Mouse (Mus musculus) layer of hippocampus, postnatal 10 days (tissue): ENCODE measurements at regions not wholly inside any gene's neighbourhood (a gene's known extent, or its start where the extent isn't known, plus 50 kb on each side); places are given as distances from the start of the nearest gene placed in this dataset.

Experiments
- DNase-seq, 2 experiments: peaks; one replicate each; pipeline ENCODE4 v3.0.0; 2021; ENCODE audit warnings: low spot score in 2 of 2

DNA sequence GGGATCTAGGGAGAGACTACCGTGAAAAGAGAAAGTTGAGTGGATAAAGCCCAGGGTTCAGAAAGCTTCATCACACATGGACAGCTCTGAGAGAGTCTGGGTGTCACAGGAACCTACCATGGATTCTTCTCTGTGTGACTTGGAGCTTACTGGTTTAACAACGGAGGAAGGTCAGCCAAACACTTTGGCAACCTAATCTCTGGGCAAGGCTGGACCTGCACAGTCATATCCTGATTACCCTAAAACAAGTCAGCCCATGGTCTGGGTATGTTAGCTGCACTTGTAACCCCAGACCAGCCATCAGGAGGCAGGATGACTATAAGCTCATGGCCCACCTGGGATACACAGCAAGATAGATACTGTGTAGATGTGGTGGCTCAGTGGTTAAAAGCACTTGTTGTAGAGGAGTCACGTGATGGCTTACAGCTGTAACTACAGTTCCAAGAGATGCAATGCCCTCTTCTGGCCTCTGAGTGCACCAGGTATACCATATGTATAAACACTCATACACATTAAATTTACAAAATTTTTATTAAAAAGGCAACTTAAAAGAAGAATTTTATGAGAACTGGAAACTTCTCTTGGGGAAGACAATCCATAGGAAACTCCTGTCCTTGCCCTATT, 85.0 kb upstream of the Serbp1 start:
- no peak for DNase-seq

DNA sequence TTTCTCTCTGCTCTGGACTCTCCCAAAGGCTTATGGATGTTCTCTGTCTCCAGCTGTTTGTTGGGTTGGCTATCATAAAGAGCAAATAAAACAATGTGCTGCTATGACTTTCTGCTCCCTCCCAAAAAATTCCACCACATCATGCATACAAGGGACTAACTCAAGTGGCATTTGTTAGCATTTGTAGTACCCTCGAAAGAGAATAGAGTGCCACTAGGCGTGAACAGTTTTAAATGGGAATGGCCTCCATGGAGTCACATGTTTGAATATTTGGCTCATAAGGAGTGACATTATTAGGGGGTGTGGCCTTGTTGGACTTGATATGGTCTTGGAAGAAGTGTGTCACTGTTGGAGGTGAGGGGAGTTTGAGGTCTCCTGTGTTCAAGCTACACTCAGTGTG, 86.5 kb upstream of the Serbp1 start:
- no peak for DNase-seq

DNA sequence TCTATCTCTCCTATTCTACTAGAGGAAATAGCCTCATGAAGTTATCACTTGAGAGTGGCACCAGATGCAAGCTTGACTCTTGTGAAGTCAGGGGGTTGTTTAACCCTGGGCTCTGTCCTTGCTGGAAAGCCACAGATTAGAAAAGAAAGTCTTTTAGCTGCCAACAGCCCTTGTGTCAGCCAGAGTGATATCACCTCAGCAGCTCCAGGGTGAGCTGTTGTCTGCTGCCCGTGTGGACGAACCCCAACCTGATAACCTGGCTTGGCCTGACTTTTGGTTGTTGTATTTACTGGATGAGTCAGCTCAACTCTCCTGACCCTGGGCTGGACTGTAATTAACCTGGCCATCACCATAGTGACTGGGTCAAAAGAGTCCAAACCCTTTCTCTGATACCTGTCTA, 88.6 kb upstream of the Serbp1 start:
- DNase-seq: no peak

DNA sequence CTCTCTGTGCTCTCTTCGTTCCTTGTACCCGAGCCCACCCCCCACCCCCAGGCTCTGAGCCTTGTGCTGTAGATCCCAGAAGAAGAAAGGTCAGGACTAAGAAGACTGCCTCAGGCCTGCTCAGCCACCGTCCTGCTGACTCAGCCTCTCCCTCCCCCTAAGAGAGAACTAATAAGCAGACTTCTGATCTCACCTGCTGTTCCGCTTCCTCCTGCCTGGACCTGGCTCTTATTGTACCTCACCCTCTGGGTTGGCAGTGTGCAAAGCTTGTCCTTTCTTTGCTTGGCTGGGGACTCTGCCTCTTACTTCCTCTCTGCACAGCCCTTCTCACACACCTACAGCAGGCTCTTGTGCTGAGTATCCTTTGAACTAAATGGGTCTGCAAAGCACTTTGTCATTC, 91.3 kb upstream of the Serbp1 start:
- no peak for DNase-seq

DNA sequence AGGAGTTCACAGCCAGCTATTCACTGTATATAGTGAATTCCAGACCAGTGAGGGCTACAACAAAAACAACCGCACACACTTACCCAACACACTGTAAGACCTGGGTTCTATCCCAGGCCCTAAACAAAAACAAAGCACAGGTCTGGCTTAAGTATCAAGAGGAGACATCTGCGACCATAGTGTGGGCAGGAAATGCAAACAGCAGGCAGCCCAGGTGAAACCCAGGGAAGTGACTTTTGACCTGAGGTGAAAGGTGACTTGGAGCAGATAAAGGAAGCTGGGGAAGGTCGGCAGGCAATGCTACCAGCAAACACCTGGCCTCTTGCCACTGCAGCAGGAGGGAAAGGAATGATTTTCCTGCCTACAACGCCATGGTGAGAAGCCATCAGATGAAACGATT, 92.0 kb upstream of the Serbp1 start:
- DNase-seq: no peak

DNA sequence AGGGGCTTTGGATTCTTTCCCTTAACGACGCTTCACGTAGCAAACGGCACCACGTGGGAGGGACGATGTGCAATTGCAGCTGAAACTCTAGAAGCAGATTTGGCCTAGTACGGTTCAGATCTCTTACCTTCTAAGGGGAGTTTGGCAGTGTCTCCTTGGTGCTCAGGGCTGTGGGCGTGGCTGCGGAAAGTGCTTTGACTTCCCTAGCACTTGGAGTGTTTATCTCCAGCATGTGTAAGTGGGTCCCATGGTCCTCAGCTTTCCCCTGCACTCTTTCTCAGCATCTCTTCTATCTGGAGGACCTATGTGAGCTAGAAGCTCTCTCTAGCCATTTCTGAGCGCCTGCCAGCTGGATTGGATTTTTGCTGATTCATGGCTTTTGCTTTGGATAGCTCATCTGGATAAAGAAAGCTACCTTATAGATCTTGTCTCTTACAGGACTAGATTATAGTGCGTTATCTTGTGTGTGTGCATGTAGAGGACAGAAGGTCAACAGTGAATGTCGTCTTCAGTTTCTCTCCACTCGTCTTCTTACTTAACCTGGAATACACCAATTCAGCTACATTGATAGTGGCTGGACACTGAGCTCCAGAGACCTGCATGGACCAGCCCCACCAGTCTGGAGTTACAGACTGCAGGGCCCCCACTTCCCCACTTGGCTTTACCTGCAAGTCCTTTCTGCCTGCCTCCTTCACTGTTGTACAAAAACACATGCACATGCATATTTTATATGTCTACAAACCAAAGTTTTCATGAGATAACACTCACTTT, 92.8 kb upstream of the Serbp1 start:
- DNase-seq: no peak

DNA sequence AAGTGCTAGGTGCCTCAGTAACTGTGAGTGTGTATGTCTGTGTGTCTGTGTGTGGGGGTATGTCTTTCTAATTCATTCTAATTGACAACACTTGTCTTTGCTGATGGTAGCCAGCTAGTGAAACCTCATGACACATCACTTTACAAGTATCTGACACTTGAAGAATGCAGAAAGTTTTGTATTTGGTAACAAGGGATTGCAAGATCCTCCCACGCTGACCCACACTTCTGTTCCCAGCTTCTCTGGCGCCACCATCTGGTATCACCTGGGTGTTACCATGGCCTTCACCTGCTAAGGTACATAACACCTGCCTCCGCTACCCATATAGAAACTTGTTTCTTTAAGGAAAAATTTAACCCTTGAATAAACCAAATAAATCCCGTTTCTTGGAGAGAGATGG, 95.8 kb upstream of the Serbp1 start:
- no peak for DNase-seq

DNA sequence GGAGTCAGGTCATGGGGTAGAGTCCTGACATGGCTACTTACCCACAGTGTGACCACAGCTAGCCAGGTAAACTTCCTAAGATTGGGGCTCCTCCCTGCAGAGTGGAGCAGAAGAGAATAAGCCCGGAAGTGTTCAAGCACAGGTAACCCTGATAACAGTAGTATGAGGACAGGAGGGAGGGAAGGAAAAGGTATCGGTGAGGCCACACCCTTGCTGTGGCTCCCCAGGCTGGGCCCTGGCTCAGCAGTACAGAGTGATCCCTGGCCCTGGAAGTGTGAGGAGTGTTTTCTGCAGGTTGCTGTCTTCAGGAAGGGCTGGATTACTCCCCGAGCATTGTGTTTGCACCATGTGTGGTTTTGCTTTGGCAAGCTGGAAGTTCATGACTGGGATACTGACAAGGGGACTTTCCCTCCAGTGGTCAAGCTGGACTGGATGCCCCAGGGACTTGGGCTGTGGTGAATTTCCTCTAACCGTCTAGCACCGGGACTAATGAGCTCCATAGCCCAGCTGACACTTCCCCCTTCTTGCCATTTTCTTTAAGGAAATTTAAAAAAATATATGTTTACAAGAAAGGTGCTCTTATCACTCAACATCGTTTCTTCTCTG, 97.2 kb upstream of the Serbp1 start:
- no peak for DNase-seq

DNA sequence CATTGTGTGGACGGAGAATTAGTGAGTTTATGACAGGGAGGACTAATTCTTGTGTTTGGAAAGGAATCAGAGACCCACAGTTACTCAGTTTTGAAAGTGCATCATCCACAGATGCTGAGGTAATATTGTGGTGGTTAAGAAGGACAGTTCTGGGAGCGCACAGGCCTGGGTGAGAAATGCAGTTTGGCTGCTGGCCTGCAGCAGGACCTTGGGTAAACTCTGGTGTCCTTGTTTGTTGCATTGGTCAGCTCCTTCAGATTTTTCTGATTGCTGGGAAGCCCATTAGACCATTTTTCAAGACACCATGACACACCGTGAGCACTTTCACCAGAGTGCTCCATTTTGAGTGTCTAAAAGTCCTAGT, 99.0 kb upstream of the Serbp1 start:
- DNase-seq: no peak

DNA sequence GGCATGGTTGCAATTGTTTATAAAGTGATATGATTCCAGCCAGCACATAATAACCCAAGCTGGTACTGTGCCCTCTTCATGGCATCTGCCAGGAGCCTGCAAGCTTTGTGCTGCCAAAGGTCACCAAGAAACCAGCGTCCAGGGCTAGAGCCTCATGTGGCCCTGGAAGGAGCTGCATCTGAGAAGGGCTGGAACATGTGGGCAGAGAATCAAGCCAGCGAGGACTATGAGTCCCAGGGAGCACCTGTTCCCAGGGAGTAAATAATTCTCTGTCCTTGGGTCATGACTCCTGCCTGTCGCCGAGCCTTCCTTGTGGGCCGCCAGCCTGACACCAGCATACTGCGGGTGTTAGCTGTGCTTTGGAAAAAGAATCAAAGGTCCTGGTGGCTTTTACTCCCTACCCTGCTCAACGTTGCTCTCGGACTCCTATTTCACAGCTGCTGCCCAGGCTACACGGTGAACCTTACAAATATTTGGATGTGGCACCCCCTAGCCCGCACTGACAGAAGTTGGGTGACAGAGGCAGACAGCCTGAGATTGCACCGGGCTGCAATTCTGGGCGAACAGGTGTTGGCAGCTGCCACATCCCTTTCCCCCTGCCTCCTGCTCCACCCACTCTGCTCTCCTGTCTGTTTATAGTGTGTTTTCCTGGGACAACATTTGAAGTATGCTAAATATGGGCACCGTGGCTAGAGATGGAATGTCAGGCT, 99.5 kb upstream of the Serbp1 start:
- no peak for DNase-seq

DNA sequence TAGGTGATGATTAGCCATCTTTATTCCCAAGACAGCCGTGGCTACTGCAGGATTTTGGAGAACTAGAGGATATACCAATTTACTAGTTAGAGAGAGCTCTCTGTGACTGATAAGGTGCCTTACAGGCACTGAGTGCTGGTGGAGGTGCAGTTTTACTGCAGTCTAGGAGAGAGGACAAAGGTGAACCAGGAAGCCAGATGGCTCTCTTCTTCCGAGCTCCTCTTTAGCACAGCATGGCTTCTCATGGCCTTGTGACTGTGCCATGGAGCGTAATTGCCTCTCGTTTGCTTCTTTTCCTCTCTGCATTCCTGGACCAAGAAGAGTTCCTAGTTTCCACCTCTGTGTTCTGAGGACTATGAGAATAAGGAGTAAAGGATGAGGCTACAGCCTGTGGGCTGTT, 100.2 kb upstream of the Gadd45a start:
- no peak for DNase-seq

DNA sequence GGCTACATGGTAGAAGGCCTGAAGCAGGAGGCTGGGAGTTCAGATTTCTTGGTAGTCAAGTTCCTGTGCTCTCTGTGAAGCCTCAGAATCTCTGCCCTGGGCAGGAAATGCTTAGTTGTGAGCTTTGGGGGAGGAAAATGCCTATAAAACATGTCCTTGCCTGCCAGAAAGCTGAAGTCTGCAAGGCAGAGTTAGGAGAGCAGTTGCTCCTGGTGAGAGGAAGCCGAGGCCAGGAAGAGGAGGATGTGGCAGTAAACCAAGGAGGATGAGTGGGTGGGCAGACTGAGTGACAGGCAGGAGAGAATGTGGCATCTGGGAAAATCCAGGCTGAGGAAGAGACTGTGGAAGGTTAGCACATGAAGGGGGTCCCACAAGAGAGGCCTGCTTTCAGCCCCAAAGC, 97.7 kb upstream of the Gadd45a start:
- no peak for DNase-seq

DNA sequence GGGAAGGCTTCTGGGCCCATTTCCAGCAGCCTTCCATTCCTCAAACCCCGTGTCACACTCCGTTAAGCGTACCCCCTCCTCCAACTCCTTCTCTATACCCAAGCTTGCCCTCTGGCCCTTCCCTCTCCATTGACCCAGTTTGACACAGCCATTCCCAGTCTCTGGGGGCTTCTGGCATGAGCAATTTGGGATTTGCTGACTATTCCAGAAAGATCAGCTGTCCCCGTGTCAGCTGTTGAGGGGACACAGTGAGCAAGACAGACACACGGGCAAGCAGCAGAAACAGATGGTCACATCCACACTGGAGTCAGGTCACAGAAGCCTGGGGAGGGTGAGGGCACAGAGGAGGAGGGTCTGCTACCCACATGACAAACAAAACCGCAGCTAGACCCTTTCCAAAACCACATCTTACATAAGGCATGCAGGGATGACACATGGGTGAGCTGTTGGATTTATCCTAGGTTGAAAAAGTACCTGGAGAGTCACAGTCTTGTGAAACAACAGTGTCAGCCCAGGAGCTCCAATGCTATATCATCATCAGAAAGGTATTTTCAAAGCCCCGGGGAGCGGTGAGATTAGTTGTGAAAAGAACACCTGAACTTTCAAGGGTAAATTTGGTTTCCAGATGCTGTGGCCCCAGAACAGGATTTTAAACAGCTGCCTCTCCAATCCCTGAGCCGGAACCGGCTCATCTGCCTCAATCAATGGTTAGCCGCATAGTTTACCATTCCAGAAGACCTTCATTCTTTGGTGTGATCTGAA, 93.5 kb upstream of the Gadd45a start:
- no peak for DNase-seq

DNA sequence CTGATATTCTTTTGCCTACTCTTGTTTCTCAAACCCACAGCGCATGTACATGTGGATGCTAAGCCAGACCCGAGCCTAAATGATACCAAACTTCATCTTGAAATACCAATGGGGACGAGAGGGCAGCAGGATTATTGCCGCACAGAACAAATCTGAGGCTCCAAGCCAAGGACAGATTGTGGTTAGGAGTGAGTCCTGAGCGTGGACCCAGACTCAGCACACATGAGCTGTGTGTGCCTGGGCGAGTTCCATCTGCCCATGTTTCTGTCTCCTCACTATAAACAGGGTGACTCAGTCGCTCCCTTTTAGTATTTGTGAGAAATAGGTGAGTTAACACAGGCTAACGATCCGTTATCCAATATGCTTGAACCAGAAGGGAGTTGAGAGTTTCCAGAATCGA, 92.4 kb upstream of the Gadd45a start:
- no peak for DNase-seq

DNA sequence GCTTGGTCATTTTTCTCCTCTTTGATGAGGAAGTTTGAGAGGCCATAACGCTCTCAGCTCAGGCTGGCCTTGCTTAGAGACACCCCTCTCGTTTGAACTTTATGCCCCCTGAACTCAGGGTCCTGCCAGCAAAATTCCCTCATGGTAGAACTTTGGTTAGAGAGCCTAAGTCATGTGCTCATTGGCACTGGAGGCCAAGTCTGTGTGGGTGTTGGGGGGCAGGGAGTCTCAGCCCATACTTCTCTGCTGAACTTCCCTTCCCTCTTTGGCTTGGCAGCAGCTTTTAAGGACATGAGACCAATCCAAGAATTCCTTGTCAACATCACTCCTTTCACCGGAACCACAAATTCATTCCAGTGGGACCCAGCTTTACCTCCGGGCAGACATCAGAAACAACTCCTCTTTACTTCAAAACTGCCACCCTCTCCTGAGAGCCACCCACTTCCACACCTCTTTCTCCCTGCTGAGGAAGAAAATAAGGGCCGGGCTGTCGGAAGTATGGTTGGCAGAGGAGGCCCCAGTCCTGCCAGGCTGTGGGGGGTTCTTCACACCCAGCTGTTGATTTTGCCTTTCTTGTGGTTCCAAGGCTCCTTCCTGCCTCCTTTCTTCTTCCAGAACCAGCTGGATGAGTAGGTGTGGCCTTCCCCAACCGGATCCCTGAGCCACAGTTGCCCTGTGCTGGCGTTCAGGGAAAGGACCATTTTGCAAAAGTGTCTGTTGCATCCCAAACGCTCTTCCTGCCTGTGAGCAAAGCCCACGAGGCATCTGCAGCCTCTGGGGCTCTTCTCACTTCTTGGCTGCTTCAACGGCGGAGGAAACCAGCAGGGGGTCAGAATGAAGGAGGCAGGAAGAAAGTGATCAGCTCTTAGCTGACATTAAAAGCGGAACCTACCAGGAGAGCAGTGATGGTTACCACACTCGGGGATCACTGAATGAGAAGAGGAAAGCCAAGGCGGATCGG, 91.5 kb upstream of the Gadd45a start:
- no peak for DNase-seq

DNA sequence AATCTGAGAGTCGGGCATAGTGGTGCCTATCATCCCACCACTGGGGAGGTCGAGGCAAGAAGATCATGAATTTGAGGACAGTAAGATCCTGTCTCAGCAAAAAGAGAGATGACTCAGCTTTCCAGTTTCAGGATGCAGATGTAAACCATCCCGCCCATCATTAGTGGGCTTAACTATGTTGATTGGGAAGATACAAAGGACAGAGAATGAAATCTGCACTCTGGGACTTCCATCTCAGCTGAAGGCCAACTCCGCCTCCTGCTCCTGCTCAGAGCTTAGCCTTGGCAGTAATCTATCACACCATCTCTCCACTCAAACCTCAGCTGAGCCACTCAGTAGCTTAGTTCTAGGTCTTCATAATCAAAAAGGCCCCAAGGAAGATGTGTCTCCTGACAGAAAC, 90.5 kb upstream of the Gadd45a start:
- DNase-seq: no peak

DNA sequence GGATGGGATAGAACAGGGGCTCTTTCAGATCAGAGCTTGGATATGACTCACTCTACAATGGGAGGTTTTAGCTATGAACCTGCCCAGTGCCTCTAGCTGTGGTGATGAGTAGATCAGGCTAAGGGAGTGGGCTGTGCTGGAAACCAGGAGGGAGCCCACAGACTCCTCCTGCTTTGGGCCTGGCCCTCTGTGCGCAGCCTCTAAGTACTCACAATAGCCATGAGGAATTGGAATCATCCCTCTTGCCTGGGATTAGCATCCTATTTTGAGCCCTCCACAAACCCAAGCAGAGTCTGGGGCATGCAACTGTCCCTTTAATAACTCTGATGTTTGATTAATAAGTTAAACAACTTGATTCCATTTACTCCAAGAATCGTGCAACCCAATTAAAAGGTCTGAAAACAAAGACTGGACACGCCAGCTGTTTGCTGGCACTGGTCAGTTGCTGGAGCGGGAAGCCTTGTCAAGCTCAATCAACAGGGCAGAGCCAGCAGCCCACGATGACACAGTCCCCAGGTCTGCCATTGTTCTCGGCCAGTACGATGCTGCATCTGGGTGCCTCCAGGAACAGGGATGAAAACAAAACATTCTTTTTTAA, 88.6 kb upstream of the Gadd45a start:
- no peak for DNase-seq

DNA sequence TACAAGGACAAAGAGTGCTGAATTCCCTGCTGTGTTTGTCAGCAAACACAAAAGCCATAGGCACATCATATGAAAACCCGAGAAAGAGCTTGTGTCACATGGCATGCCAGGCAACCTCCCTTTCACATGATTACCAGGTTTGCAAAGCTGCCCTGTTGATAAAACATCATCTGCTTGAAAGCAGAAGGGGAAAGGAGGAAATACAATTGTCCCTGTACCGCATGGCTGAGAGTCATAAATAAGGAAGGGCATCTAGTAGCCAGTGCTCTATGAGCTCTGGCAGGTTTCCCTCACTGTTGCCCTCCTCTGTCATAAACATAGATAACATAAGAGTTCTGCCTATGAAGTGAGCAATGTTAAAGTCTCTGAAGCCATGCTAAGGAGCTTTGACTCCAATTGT, 86.8 kb upstream of the Gadd45a start:
- DNase-seq: no peak

DNA sequence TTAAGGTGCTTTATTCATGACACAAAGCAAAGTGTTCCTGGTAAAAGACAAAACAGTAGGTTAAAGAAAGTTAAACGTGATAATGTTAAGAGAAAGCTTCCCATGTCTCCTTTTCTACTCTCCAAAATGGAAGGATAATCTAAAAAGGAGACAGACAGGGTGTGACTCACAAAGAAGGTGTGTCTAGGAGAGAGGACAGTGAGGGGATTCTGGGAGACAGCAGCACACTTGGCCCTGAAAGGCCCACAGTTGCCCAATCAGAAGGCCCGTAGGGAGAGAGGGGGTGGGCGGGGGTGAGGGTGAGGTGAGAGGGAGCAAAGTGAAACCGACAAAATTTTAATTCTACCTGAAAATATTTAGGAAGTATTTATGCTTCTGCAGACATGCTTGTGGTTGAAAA, 85.8 kb upstream of the Gadd45a start:
- DNase-seq: no peak

DNA sequence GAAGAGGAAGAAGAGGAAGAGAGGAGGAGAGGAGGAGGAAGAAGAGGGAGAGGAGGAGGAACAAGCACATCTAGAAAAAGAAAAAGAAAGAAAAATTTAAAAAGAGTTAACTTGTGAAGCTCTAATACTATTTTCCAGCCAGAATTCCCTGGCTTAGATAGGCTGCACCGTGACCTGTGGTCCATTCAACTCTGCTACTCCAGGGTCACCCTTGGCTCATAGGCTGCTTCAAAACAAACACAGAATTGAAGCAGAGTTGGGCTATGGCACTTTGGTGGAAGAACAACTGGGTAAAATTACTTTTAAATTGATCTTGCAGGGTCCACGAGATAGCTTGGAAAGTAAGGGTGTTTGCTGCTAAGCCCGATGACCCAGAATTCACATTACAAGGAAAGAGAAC, 79.0 kb upstream of the Gadd45a start:
- no peak for DNase-seq
